Mouse (Mus musculus) stomach, postnatal 0 days (tissue): ENCODE data around the gene Clcnka. TPM values are rescaled to one million over a fixed set of nuclear protein-coding genes. Genes with fewer than 3 reads are reported as not detected.
A peak's percentile ranks its signal among the peaks of the same experiment; 100 is the strongest.

Experiments used
- ATAC-seq: fragments of 200-750 bp; cut with Nextera tagmentation; 2 replicates; pipeline ENCODE4 v1.8.0; 2017; ENCODE audit not compliant: low FRiP score, low TSS enrichment
- DNase-seq: peaks from one replicate; pipeline ENCODE4 v3.0.0-alpha.2; 2016; ENCODE audit warnings: low spot score
- H3K27ac ChIP-seq: fragments of 300-500 bp; sonication (generic); replicated peaks from 2 replicates; pipeline ENCODE4 v1.5.1; 2014; ENCODE audit warnings: mild to moderate bottlenecking, control low read depth
- H3K27me3 ChIP-seq: fragments of 300-500 bp; sonication (generic); 2 replicates; pipeline ENCODE4 v1.6.1; 2014; ENCODE audit warnings: low read length; ENCODE audit not compliant: control insufficient read depth, insufficient read depth
- H3K36me3 ChIP-seq: fragments of 300-500 bp; sonication (generic); 2 replicates; pipeline ENCODE4 v1.6.1; 2014; ENCODE audit warnings: low read length, mixed read lengths; ENCODE audit not compliant: control insufficient read depth, insufficient read depth
- H3K4me1 ChIP-seq: fragments of 300-500 bp; sonication (generic); replicated peaks from 2 replicates; pipeline ENCODE4 v1.6.1; 2014; ENCODE audit warnings: antibody characterized with exemption; ENCODE audit not compliant: control insufficient read depth, insufficient read depth
- H3K4me2 ChIP-seq: fragments of 300-500 bp; sonication (generic); replicated peaks from 2 replicates; pipeline ENCODE4 v1.6.1; 2014; ENCODE audit warnings: low read depth, mild to moderate bottlenecking, control low read depth, moderate library complexity
- H3K4me3 ChIP-seq: fragments of 300-500 bp; sonication (generic); 2 replicates; pipeline ENCODE4 v1.5.1; 2014; ENCODE audit warnings: low read depth, low read length, control low read depth
- H3K9ac ChIP-seq: fragments of 300-500 bp; sonication (generic); 2 replicates; pipeline ENCODE4 v1.6.1; 2014; ENCODE audit warnings: mild to moderate bottlenecking, low read length, control low read depth, mixed read lengths
- H3K9me3 ChIP-seq: fragments of 300-500 bp; sonication (generic); 2 replicates; pipeline ENCODE4 v1.6.1; 2016; ENCODE audit warnings: low read length; ENCODE audit not compliant: control insufficient read depth
- CTCF ChIP-seq: IDR thresholded peaks from 2 replicates; pipeline ENCODE4 v1.5.1; 2016; ENCODE audit warnings: antibody characterized with exemption, low read depth, mild to moderate bottlenecking, moderate library complexity
- EP300 ChIP-seq: optimal IDR thresholded peaks from 2 replicates; pipeline ENCODE3; 2016; ENCODE audit warnings: antibody characterized with exemption
- WGBS: fragments of 180-500 bp; shearing (Covaris S2); extraction: QIAGEN DNeasy Blood & Tissue Kit; methylation state at CpG from one replicate; pipeline ENCODE4 v1.1.7; 2014; 5-methylcytosine and 5-hydroxymethylcytosine counted together
- polyA plus RNA-seq: library from polyadenylated mRNA; unstranded; fragments of >200 nt; fragmentation: Nextera tagmentation; extraction: Ambion mirVana; gene quantifications from 2 replicates; pipeline ENCODE4 v1.2.1, GENCODE M21; 2015

Gene Clcnka
- polyA plus RNA-seq, 1 experiment from 2014 or later = not detected

- no peak overlapping the region for H3K4me3 ChIP-seq
- no peaks in the 10 kb centered on the region for H3K4me1 ChIP-seq
- no peak overlapping the region for H3K4me2 ChIP-seq
- WGBS = 72% methylated on average over 18 of the region's 18 CpGs
- H3K27ac ChIP-seq = no peak overlapping the region
- no peaks in the 10 kb centered on the region for H3K9me3 ChIP-seq
- TF ChIP-seq EP300 = no peak
- TF ChIP-seq CTCF = no peak
- no peak for DNase-seq
- no peaks in the 10 kb centered on the region for H3K27me3 ChIP-seq
- H3K36me3 ChIP-seq = no peaks in the 10 kb centered on the region
- H3K9ac ChIP-seq = no peak overlapping the region
- ATAC-seq = no peak
These were observed 9.0 kb downstream of the Clcnka start for GRCm38 (mm10) chr4:141389366-141390150.

DNA sequence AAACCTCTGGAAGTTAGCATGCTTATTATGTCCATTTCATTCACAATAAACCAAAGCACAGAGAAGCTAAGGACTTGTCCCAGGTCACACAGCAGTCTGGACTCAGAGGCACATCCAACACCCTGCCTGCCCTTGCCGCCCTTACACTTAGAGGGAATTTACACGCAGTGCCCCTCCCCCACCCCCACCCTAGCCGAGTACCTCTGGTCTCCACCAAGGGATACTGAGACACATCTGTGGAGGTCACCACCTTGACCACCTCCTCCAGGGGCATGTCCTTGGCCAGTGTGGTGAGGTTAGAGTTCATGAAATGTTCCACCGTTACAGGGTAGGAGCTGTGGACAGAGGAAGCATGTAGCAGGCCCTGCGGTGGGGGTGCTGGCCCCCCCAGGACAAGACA, 10.6 kb downstream of the Clcnka start:
- Histone ChIP-seq H3K4me3 (no peak overlapping the region), H3K4me2 (no peak overlapping the region), H3K27me3 (no peaks in the 10 kb centered on the region), H3K9me3 (no peaks in the 10 kb centered on the region), H3K36me3 (no peaks in the 10 kb centered on the region), H3K9ac (no peak overlapping the region), H3K4me1 (no peaks in the 10 kb centered on the region), H3K27ac (no peak overlapping the region)
- ATAC-seq (no peak), DNase-seq (no peak)
- TF ChIP-seq EP300 (no peak), CTCF (no peak)
- WGBS = 61% methylated on average over 5 of the region's 5 CpGs

DNA sequence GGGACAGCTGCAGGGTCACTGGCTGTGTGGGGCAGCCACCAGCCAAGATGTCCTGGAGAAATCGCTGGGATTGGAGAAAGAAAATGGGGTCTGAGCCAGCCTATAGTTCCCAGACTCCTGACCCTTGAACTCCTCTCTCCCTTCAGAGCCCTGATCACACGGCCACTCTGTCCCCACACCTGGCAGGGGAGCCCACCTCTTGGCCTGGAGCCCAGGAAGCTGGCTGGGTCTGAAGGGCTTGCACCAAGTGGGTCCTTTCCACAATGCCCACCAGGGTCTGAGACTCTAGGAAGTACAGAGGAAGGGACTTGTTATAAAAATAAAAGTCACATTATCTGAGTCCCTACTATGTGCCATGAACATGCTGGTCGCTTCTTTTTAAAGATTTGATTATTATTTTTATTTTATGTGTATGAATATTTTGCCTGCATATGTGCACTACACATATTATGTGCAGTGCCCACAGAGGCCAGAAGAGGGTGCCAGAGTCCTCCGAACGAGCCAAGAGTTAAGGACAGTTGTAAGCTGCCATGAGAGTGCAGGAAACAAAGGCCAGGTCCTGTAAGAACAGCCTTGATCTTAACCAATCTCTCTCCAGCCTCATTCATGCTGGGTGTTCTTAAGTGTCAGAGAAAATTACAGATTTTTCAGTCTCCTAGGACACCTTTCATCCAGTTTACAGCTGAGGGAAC, 11.3 kb downstream of the Clcnka start:
- Histone ChIP-seq H3K27me3 (no peaks in the 10 kb centered on the region), H3K9me3 (no peaks in the 10 kb centered on the region), H3K4me3 (no peak overlapping the region), H3K4me1 (peaks cover 2% of the 10 kb centered on the region; the same call in 1 of the 2 replicates), H3K4me2 (no peak overlapping the region), H3K27ac (no peak overlapping the region), H3K36me3 (no peaks in the 10 kb centered on the region), H3K9ac (no peak overlapping the region)
- no peak; the same call in 1 of the 2 replicates for ATAC-seq
- TF ChIP-seq CTCF = peak; percentile 93
- no peak for TF ChIP-seq EP300
- 14% methylated on average over 5 of the region's 5 CpGs for WGBS
- DNase-seq = peak; percentile 85

DNA sequence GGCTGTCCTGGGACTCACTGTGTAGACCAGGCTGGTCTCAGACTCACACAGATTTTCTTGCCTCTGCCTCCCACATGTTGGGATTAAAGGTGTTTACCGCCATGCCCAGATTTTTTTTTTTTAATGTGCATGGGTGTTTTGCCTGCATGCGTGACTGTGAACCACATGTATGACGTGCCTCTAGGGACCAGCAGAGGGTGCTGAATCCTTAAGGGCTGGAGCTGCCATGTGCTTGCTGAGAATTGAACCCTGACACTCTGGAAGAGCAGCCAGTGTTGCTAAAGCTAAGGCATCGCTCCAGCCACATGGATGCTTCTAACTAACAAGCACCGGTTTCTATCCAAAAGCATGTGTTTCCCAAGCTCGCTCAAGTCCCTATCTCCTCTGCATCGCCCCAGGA, 12.4 kb downstream of the Clcnka start:
- H3K4me2 ChIP-seq = no peak overlapping the region
- DNase-seq (no peak), ATAC-seq (no peak)
- no peak overlapping the region for H3K9ac ChIP-seq
- H3K36me3 ChIP-seq = no peaks in the 10 kb centered on the region
- no peak overlapping the region for H3K4me3 ChIP-seq
- peaks cover 3% of the 10 kb centered on the region; the same call in 1 of the 2 replicates for H3K4me1 ChIP-seq
- H3K27me3 ChIP-seq = no peaks in the 10 kb centered on the region
- H3K9me3 ChIP-seq = no peaks in the 10 kb centered on the region
- 70% methylated on average over 7 of the region's 7 CpGs for WGBS
- TF ChIP-seq CTCF = peak; percentile 45
- no peak for TF ChIP-seq EP300
- no peak overlapping the region for H3K27ac ChIP-seq

DNA sequence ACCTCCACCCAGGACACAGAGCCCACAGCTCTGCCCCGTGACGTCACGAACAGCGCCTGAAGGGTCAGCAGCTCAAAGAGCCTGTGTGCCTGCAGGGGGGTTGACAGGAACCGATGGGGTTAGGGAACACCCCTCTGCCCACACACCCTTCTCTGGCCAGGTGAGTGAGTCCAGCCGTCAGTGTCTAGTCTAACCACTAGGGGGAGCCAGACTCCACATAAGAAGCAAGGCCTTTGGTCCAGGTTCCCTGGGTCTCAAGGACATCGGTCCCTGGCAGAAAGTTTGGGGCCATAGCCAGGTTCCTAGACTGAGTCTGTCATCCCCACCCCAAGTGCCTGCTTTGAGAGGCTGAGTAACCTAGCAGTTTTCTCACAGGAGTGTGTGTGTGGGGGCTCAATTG, 13.2 kb downstream of the Clcnka start:
- DNase-seq (peak; percentile 69), ATAC-seq (peak; percentile 47; the same call in 1 of the 2 replicates)
- Histone ChIP-seq H3K9ac (no peak overlapping the region), H3K27me3 (no peaks in the 10 kb centered on the region), H3K4me1 (peaks cover 3% of the 10 kb centered on the region; the same call in 1 of the 2 replicates), H3K4me2 (no peak overlapping the region), H3K9me3 (no peaks in the 10 kb centered on the region), H3K4me3 (no peak overlapping the region), H3K36me3 (no peaks in the 10 kb centered on the region), H3K27ac (no peak overlapping the region)
- WGBS = 0% methylated on average over 7 of the region's 7 CpGs
- TF ChIP-seq EP300 = no peak
- peak; percentile 95 for TF ChIP-seq CTCF

DNA sequence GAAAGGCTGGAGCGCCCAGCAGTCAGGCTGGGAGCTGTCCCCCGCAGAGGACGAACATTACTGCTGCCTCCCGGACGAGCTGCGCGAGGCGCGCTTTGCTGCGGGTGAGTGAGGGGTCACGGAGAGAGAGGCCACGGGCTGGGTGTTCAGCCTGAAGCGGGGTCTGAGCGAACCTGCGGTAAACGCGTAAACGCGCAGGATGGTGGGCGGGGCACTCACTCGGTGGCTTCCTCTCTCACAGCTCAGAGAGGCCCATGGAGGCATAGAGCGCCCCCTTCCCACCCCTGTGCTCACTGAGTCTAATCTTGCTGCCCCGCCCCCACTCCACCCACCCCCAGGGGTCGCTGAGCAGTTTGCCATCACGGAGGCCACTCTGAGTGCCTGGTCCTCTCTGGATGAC, 16.1 kb downstream of the Clcnka start:
- Histone ChIP-seq H3K4me3 (peak overlapping the region; percentile 17), H3K4me2 (peak overlapping the region; percentile 58), H3K36me3 (no peaks in the 10 kb centered on the region), H3K9me3 (no peaks in the 10 kb centered on the region), H3K9ac (peak overlapping the region; percentile 35; the same call in 1 of the 2 replicates), H3K27ac (no peak overlapping the region), H3K4me1 (peaks cover 3% of the 10 kb centered on the region; the same call in 1 of the 2 replicates), H3K27me3 (no peaks in the 10 kb centered on the region)
- WGBS = 5% methylated on average over 22 of the region's 25 CpGs
- 0 out of 2 replicates have a peak, but pooled peaks have one; percentile 14 for ATAC-seq
- TF ChIP-seq CTCF = peak; percentile 30
- no peak for TF ChIP-seq EP300
- DNase-seq = peak; percentile 41
